Mouse (Mus musculus) gastrocnemius, postnatal 36 days (tissue): ENCODE results near the gene Pknox2. TPM values are rescaled to one million over a fixed set of nuclear protein-coding genes. Genes with fewer than 3 reads are reported as not detected.

Experiments used
- DNase-seq, 2 experiments: peaks; one replicate each; pipeline ENCODE4 v3.0.0; 2022
- intact Hi-C: fragments of 180-260 bp; cut with DNase I; formaldehyde crosslinking; loops from one replicate; pipeline ENCODE4 v1.15.1; 2025
- total RNA-seq, 2 experiments: library from RNA; stranded (reverse); gene quantifications; 2 replicates each; pipeline ENCODE4 v1.2.3; 2021

Gene Pknox2
- total RNA-seq, 2 experiments from 2014 or later, result 31.1 to 43.3 TPM

DNA sequence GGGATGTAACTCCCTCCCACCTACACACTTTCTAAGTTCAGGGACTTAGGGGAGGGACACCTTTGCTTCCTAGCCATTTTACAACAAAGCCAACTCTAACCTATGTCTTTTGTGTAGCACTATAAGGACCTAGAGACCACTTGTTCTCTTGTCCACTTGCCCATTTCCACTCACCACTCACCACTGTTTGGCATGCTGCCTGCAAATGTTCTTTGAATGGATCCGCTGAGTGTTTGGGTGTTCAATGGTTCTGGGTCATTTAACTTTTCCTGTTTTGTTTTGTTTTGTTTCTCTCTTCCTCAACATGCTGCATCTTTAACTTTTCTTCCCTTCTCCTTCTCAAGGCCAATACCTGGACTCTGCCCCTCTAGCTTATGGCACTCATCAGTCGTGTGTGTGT lies 39.7 kb downstream of the Pknox2 start:
- intact Hi-C loops, result loop anchor here (5.0 kb wide), 2 partner anchors 55 to 110 kb away; no protein-coding TSS in a partner anchor
- DNase-seq, result no peak

- no peak for DNase-seq
- intact Hi-C loops, result loop anchor here (5.0 kb wide), 2 partner anchors 55 to 110 kb away; no protein-coding TSS in a partner anchor
Measured at GRCm38 (mm10) chr9:37106808-37107207, 40.4 kb downstream of the Pknox2 start.

DNA sequence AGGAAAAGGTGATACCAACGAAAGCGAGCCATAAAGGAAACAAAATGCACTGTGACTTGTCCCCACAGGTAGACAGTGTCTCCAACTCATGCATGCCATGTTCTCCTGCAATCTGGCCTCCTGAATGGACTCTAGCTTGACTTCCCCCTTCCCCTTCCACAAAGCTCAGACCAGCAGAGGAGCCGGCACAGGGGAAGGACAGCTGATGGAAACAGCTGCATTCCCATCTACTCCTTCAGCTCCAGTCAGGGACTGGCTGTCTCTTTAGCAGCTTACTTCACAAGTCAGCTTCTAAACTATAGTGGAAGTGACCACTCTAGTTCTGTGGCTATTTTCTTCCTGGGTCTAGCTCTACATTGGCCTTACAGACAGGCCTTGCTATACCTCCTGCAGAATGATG lies 43.0 kb downstream of the Pknox2 start:
- intact Hi-C loops, result loop anchor here (5.0 kb wide), 1 partner anchor 122 kb away; no protein-coding TSS in a partner anchor
- DNase-seq, result no peak

DNA sequence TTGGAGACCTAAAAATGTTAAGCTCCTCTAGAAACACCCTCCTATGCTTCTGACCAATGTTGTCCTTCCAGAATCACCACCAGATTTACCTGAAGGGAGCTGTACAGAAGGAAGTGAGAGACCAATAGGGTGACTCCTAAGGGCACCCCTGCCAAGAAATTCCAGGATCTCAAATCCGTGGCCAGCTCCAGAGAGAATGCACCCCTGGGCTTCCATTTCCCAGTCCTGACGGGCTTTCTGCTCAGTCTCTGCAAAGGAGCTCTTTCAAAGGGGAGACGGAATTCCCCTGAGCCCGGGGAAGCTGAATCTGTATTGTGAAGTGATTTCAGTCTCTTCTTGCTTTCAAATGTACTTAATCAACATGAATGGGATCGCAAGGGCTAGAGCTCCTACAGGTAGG lies 43.4 kb downstream of the Pknox2 start:
- intact Hi-C loops, result loop anchor here (5.0 kb wide), 1 partner anchor 121 kb away; no protein-coding TSS in a partner anchor
- no peak for DNase-seq

- intact Hi-C loops, result loop anchor here (5.0 kb wide), 1 partner anchor 119 kb away; no protein-coding TSS in a partner anchor
- no peak for DNase-seq
Measured at GRCm38 (mm10) chr9:37101059-37101940, 45.9 kb downstream of the Pknox2 start.

GRCm38 (mm10) chr9:37099595-37099994 lies 47.6 kb downstream of the Pknox2 start:
- intact Hi-C loops, result no loop called here
- no peak for DNase-seq

DNA sequence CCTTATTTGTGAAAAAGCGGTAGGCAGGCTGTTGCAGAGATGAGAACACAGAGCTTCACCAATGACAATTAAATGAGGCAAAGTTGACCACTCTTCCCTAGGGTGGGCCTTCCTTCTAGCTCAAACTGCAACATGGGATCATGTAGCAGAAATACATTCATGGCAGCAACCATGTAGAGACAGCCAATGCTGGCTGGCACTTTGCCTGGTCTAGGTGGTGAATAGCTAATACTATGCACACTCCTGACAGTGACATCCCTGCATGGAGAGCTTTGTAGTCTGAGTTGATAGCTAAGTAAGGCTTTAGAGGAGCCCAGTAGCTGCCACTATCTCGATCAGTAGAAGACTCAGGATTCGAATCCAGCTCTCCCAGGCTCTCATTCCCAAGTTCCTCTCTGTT lies 48.6 kb downstream of the Pknox2 start:
- no peak for DNase-seq
- intact Hi-C loops, result no loop called here

DNA sequence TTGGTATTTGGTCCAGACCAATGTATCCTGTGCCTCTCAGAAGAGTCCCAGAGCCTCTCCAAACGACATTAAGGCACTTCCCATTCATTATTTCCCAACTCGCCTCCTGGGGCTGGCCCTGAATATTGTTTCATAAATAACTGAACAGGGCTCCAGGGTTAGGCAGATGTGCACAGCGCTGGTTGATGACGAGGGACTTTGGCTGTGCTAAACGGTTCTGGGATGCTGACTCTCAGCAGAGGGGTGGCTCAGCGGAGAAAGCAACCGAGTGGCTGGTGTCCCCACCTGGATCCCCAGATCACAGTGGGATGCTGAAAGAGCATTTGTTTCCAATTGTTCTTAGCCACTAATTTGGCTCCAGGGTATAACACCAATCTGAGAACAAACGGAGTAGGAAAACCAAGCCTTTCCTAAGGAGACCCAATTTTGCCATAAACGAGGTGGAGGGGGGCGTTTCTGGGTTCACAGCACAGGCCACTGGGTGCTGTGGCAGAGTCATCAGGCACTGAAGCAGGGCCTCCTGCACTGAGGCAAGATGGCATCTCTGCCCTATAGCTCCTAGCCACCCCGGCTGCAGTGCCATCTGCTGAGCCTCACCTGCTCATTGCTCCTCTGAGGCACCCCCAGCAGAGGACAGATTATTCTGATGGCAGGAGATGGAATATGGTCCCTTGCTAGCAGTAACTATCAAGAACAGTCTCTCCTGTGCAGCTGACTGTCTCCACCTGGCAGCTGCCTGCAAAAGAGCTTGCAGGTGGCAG lies 52.8 kb downstream of the Pknox2 start:
- intact Hi-C loops, result no loop called here
- peak in 1 of 2 experiments; percentile 42 for DNase-seq

GRCm38 (mm10) chr9:37093086-37093485 lies 54.1 kb downstream of the Pknox2 start:
- intact Hi-C loops, result no loop called here
- DNase-seq, result no peak

DNA sequence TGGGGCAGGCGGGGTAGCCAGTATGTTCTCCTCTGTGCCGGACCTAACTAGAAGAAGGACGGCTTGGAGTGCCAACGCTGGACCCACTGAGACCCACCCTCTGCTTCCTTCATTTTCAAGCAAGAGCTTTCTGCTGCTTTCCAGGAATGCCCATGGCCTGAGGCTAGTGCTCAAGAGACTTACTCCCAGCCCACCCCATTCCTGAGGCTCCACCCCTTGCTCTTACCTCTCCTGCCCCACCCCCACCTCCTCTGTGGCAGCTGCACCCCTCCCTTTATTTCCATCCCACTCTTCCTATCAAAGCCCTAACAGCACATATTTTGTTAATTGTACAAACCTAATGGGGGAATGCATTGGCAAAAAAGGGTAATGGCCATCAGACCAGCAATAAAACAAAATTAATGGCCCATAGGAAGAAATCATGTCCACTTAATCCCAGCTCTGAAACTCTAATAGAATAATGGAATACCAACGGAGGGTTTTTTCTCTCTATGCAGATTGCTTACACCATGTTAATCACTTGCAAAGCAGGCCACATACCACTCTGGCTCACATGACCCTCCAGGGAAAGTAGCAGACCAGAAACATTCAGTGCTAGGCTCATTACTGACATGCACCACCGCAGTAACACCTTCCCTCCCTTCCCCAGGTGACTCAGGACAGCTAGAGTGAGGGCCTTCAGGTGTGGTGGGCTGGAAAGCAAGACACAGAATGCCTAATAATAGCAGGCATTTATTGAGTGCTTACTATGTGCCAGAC lies 57.1 kb downstream of the Pknox2 start:
- no peak for DNase-seq
- intact Hi-C loops, result no loop called here

- intact Hi-C loops, result no loop called here
- no peak for DNase-seq
Measured at GRCm38 (mm10) chr9:37085370-37085769, 61.8 kb downstream of the Pknox2 start.

- intact Hi-C loops, result no loop called here
- no peak for DNase-seq
Measured at GRCm38 (mm10) chr9:37082246-37082645, 65.0 kb downstream of the Pknox2 start.

- intact Hi-C loops, result no loop called here
Measured at GRCm38 (mm10) chr9:37080309-37080708, 66.9 kb downstream of the Pknox2 start.

DNA sequence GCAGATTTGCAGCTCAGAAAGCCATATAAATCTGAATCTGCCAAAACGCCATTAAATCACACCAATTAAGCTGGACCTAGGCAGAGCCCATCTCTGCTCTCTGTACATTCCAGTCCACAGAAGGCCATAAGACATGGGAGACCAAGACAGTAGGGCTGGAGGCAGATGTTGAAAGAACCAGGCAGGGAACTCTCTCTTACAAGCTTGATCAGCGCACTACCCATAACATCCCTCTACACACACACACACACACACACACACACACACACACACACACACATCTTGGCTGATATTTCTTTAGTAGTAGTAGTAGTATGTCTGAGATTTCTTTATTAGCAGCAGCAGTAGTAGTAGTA lies 70.2 kb downstream of the Pknox2 start:
- DNase-seq, result no peak
- intact Hi-C loops, result no loop called here

More at GRCm38 (mm10) chr9:37080309-37080708, 66.9 kb downstream of the Pknox2 start:
- DNase-seq, result no peak

GRCm38 (mm10) chr9:37076386-37077062 lies 70.7 kb downstream of the Pknox2 start:
- intact Hi-C loops, result no loop called here
- DNase-seq, result no peak

- intact Hi-C loops, result no loop called here
- DNase-seq, result no peak
Measured at GRCm38 (mm10) chr9:37075903-37076302, 71.3 kb downstream of the Pknox2 start.

- intact Hi-C loops, result no loop called here
- no peak for DNase-seq
Measured at GRCm38 (mm10) chr9:37069391-37070312, 77.6 kb downstream of the Pknox2 start.

DNA sequence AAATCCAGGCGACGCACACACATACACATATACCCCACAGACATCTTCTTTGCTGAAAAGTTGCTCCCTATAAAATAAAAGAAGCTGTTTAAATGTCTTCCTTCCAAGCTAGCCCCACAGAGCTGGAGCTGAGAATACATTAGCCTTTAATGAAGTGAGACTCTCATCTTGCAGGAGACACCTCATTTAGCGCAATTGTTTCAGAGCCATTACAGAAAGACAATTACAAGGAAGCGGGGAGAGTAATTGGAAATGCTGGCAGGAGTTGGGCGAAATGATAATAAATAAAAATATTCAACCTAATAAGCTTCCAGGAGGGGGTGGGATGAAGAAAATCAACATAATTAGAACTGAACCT lies 79.8 kb downstream of the Pknox2 start:
- no peak for DNase-seq
- intact Hi-C loops, result no loop called here
